Mouse (Mus musculus) myocyte (in vitro differentiated cells): ENCODE data around the gene Cdh1. TPM values are rescaled to one million over a fixed set of nuclear protein-coding genes. Genes with fewer than 3 reads are reported as not detected.

Experiments
- H3K27me3 ChIP-seq: one replicate; pipeline ENCODE4 v1.6.1; 2011; ENCODE audit not compliant: control insufficient read depth, insufficient read depth, insufficient read length
- H3K36me3 ChIP-seq: one replicate; pipeline ENCODE4 v1.6.1; 2011; ENCODE audit not compliant: control insufficient read depth, insufficient read depth
- H3K4me2 ChIP-seq: one replicate; pipeline ENCODE4 v1.6.1; 2011; ENCODE audit warnings: low read depth, control low read depth
- H3K4me3 ChIP-seq: one replicate; pipeline ENCODE4 v1.5.1; 2011; ENCODE audit warnings: mild to moderate bottlenecking, control low read depth, moderate library complexity
- H3K79me2 ChIP-seq: one replicate; pipeline ENCODE4 v1.6.1; 2011; ENCODE audit not compliant: control insufficient read depth, insufficient read depth
- H3ac ChIP-seq: one replicate; pipeline ENCODE4 v1.6.1; 2011; ENCODE audit not compliant: control insufficient read depth, insufficient read length
- CEBPB ChIP-seq: IDR thresholded peaks from 2 replicates; pipeline ENCODE4 v1.6.1; 2011; ENCODE audit warnings: mild to moderate bottlenecking, moderate library complexity; ENCODE audit not compliant: poor library complexity, insufficient read depth, severe bottlenecking
- E2F4 ChIP-seq: IDR thresholded peaks from one replicate; pipeline ENCODE4 v1.6.1; 2011; ENCODE audit warnings: mild to moderate bottlenecking, control low read depth, moderate library complexity; ENCODE audit not compliant: insufficient read depth
- MAX ChIP-seq: IDR thresholded peaks from one replicate; pipeline ENCODE4 v1.6.1; 2011; ENCODE audit warnings: low read depth, mild to moderate bottlenecking, control low read depth
- MYOD1 ChIP-seq, 3 experiments: IDR thresholded peaks; one replicate each; pipeline ENCODE4 v1.6.1; 2011; ENCODE audit warnings: control low read depth in 2 of 3, low read depth in 2 of 3, mild to moderate bottlenecking in 2 of 3, moderate library complexity in 1 of 3; ENCODE audit not compliant: insufficient read length in 2 of 3, control insufficient read depth in 1 of 3
- MYOG ChIP-seq, 3 experiments: IDR thresholded peaks; one replicate each; pipeline ENCODE4 v1.6.1; 2011; ENCODE audit warnings: control low read depth in 2 of 3, low read depth in 2 of 3, mild to moderate bottlenecking in 2 of 3; ENCODE audit not compliant: insufficient read length in 2 of 3, control insufficient read depth in 1 of 3, insufficient read depth in 1 of 3
- POLR2A ChIP-seq: IDR thresholded peaks from one replicate; pipeline ENCODE4 v1.6.1; 2011; ENCODE audit warnings: low read depth, mild to moderate bottlenecking, control low read depth, moderate library complexity; ENCODE audit not compliant: insufficient read length
- POLR2AphosphoS2 ChIP-seq: IDR thresholded peaks from one replicate; pipeline ENCODE4 v1.6.1; 2011; ENCODE audit warnings: low read depth, control low read depth; ENCODE audit not compliant: insufficient read length
- REST ChIP-seq: IDR thresholded peaks from one replicate; pipeline ENCODE4 v1.6.1; 2011; ENCODE audit warnings: mild to moderate bottlenecking, control low read depth, moderate library complexity; ENCODE audit not compliant: insufficient read depth, insufficient read length
- SRF ChIP-seq: IDR thresholded peaks from one replicate; pipeline ENCODE4 v1.6.1; 2011; ENCODE audit warnings: low read depth; ENCODE audit not compliant: control insufficient read depth, insufficient read length
- TCF12 ChIP-seq: IDR thresholded peaks from one replicate; pipeline ENCODE4 v1.6.1; 2011; ENCODE audit warnings: mild to moderate bottlenecking, control low read depth; ENCODE audit not compliant: poor library complexity, insufficient read depth, severe bottlenecking
- TCF3 ChIP-seq: IDR thresholded peaks from one replicate; pipeline ENCODE4 v1.6.1; 2011; ENCODE audit warnings: low read depth, control low read depth; ENCODE audit not compliant: insufficient read length
- USF1 ChIP-seq: IDR thresholded peaks from one replicate; pipeline ENCODE4 v1.6.1; 2011; ENCODE audit warnings: low read depth, mild to moderate bottlenecking, control low read depth, moderate library complexity
- polyA plus RNA-seq: library from polyadenylated mRNA; unstranded; fragments of >200 nt; fragmentation: generic; extraction: Trizol; gene quantifications from one replicate; pipeline ENCODE4 v1.2.1, GENCODE M21; 2012; ENCODE audit warnings: missing spikeins

Gene Cdh1
- polyA plus RNA-seq, 1 experiment, result 0.11 TPM

GRCm38 (mm10) chr8:106574283-106574682, 28.9 kb upstream of the Cdh1 start:
- Histone ChIP-seq H3K36me3 (no peaks in the 10 kb centered on the region), H3K4me3 (no peak overlapping the region), H3K79me2 (no peaks in the 10 kb centered on the region), H3K27me3 (no peaks in the 10 kb centered on the region), H3K4me2 (no peak overlapping the region), H3ac (no peak overlapping the region)
- TF ChIP-seq POLR2AphosphoS2 (no peak), TCF12 (no peak), MAX (no peak), MYOG (IDR thresholded peaks at IDR 0.05; ENCODE audit: control insufficient read depth in 1 of 3, insufficient read depth in 1 of 3, insufficient read length in 2 of 3, low read depth in 2 of 3) (no peak), REST (no peak), CEBPB (no peak), E2F4 (no peak), TCF3 (no peak), SRF (no peak), POLR2A (no peak), MYOD1 (IDR thresholded peaks at IDR 0.05; ENCODE audit: control insufficient read depth in 1 of 3, insufficient read length in 2 of 3, low read depth in 2 of 3) (no peak), USF1 (no peak)

GRCm38 (mm10) chr8:106576849-106577555, 26.1 kb upstream of the Cdh1 start:
- Histone ChIP-seq H3K36me3 (no peaks in the 10 kb centered on the region), H3K4me3 (no peak overlapping the region), H3K27me3 (no peaks in the 10 kb centered on the region), H3K4me2 (peak overlapping the region; percentile 44), H3K79me2 (no peaks in the 10 kb centered on the region), H3ac (no peak overlapping the region)
- TF ChIP-seq MAX, result no peak
- no peak for TF ChIP-seq TCF3
- peak; percentile 37 to 53 (median 38) for TF ChIP-seq MYOD1 (IDR thresholded peaks at IDR 0.05; ENCODE audit: control insufficient read depth in 1 of 3, insufficient read length in 2 of 3, low read depth in 2 of 3)
- TF ChIP-seq POLR2A, result peak; percentile 22
- no peak for TF ChIP-seq USF1
- peak in 1 of 3 experiments; percentile 36 for TF ChIP-seq MYOG (IDR thresholded peaks at IDR 0.05; ENCODE audit: control insufficient read depth in 1 of 3, insufficient read depth in 1 of 3, insufficient read length in 2 of 3, low read depth in 2 of 3)
- no peak for TF ChIP-seq POLR2AphosphoS2
- TF ChIP-seq CEBPB, result peak; percentile 77

GRCm38 (mm10) chr8:106579510-106579909, 23.6 kb upstream of the Cdh1 start:
- no peak overlapping the region for H3ac ChIP-seq
- no peaks in the 10 kb centered on the region for H3K79me2 ChIP-seq

GRCm38 (mm10) chr8:106581344-106582088, 21.6 kb upstream of the Cdh1 start:
- Histone ChIP-seq H3K27me3 (no peaks in the 10 kb centered on the region), H3K4me2 (no peak overlapping the region), H3K79me2 (no peaks in the 10 kb centered on the region), H3ac (no peak overlapping the region), H3K4me3 (no peak overlapping the region), H3K36me3 (no peaks in the 10 kb centered on the region)
- TF ChIP-seq REST, result no peak
- TF ChIP-seq CEBPB, result no peak
- TF ChIP-seq POLR2AphosphoS2, result no peak
- TF ChIP-seq E2F4, result no peak
- no peak for TF ChIP-seq USF1
- TF ChIP-seq SRF, result no peak
- no peak for TF ChIP-seq TCF3
- no peak for TF ChIP-seq POLR2A
- no peak for TF ChIP-seq MAX
- peak in 2 of 3 experiments; percentile 66 to 73 for TF ChIP-seq MYOD1 (IDR thresholded peaks at IDR 0.05; ENCODE audit: control insufficient read depth in 1 of 3, insufficient read length in 2 of 3, low read depth in 2 of 3)
- peak; percentile 31 to 88 (median 59) for TF ChIP-seq MYOG (IDR thresholded peaks at IDR 0.05; ENCODE audit: control insufficient read depth in 1 of 3, insufficient read depth in 1 of 3, insufficient read length in 2 of 3, low read depth in 2 of 3)
- TF ChIP-seq TCF12, result no peak

More at GRCm38 (mm10) chr8:106579510-106579909, 23.6 kb upstream of the Cdh1 start:
- Histone ChIP-seq H3K4me3 (no peak overlapping the region), H3K36me3 (no peaks in the 10 kb centered on the region), H3K4me2 (no peak overlapping the region), H3K27me3 (no peaks in the 10 kb centered on the region)
- TF ChIP-seq MYOG (IDR thresholded peaks at IDR 0.05; ENCODE audit: control insufficient read depth in 1 of 3, insufficient read depth in 1 of 3, insufficient read length in 2 of 3, low read depth in 2 of 3) (no peak), MAX (no peak), TCF3 (no peak), POLR2AphosphoS2 (no peak), CEBPB (no peak), E2F4 (no peak), POLR2A (no peak), MYOD1 (IDR thresholded peaks at IDR 0.05; ENCODE audit: control insufficient read depth in 1 of 3, insufficient read length in 2 of 3, low read depth in 2 of 3) (no peak), REST (no peak), USF1 (no peak), TCF12 (no peak)
